Mouse (Mus musculus) kidney, embryonic 15.5 days (tissue): ENCODE measurements around the gene Ppp3cb. TPM values are rescaled to one million over a fixed set of nuclear protein-coding genes. Genes with fewer than 3 reads are reported as not detected.

Experiments
- ATAC-seq: fragments of 200-750 bp; cut with Nextera tagmentation; replicated peaks from 2 replicates; pipeline ENCODE4 v1.8.0; 2017; ENCODE audit warnings: moderate TSS enrichment; ENCODE audit not compliant: low FRiP score
- H3K27ac ChIP-seq: fragments of 300-500 bp; sonication (generic); 2 replicates; pipeline ENCODE4 v1.5.1; 2015; ENCODE audit warnings: mild to moderate bottlenecking, inconsistent platforms
- H3K27me3 ChIP-seq: fragments of 300-500 bp; sonication (generic); 2 replicates; pipeline ENCODE4 v1.6.1; 2015; ENCODE audit warnings: inconsistent platforms
- H3K36me3 ChIP-seq: fragments of 300-500 bp; sonication (generic); 2 replicates; pipeline ENCODE4 v1.6.1; 2015; ENCODE audit warnings: inconsistent platforms
- H3K4me1 ChIP-seq: fragments of 300-500 bp; sonication (generic); 2 replicates; pipeline ENCODE4 v1.6.1; 2015; ENCODE audit warnings: inconsistent platforms
- H3K4me2 ChIP-seq: fragments of 300-500 bp; sonication (generic); 2 replicates; pipeline ENCODE4 v1.6.1; 2015; ENCODE audit warnings: moderate library complexity, mild to moderate bottlenecking, inconsistent platforms
- H3K4me3 ChIP-seq: fragments of 300-500 bp; sonication (generic); replicated peaks from 2 replicates; pipeline ENCODE4 v1.5.1; 2015; ENCODE audit warnings: mild to moderate bottlenecking, inconsistent platforms
- H3K9ac ChIP-seq: fragments of 300-500 bp; sonication (generic); 2 replicates; pipeline ENCODE4 v1.6.1; 2015; ENCODE audit warnings: mild to moderate bottlenecking, inconsistent platforms
- H3K9me3 ChIP-seq: fragments of 300-500 bp; sonication (generic); replicated peaks from 2 replicates; pipeline ENCODE4 v1.6.1; 2016; ENCODE audit warnings: inconsistent platforms
- WGBS: fragments of 180-500 bp; shearing (Covaris S2); methylation state at CpG from one replicate; pipeline ENCODE4 v1.1.7; 2015; ENCODE audit warnings: mixed read lengths; 5-methylcytosine and 5-hydroxymethylcytosine counted together
- polyA plus RNA-seq: library from polyadenylated mRNA; unstranded; fragments of >200 nt; fragmentation: Nextera tagmentation; extraction: Ambion mirVana; gene quantifications from 2 replicates; pipeline ENCODE4 v1.2.1, GENCODE M21; 2015

Gene Ppp3cb
- polyA plus RNA-seq, 1 experiment from 2014 or later = 44.1 TPM

DNA sequence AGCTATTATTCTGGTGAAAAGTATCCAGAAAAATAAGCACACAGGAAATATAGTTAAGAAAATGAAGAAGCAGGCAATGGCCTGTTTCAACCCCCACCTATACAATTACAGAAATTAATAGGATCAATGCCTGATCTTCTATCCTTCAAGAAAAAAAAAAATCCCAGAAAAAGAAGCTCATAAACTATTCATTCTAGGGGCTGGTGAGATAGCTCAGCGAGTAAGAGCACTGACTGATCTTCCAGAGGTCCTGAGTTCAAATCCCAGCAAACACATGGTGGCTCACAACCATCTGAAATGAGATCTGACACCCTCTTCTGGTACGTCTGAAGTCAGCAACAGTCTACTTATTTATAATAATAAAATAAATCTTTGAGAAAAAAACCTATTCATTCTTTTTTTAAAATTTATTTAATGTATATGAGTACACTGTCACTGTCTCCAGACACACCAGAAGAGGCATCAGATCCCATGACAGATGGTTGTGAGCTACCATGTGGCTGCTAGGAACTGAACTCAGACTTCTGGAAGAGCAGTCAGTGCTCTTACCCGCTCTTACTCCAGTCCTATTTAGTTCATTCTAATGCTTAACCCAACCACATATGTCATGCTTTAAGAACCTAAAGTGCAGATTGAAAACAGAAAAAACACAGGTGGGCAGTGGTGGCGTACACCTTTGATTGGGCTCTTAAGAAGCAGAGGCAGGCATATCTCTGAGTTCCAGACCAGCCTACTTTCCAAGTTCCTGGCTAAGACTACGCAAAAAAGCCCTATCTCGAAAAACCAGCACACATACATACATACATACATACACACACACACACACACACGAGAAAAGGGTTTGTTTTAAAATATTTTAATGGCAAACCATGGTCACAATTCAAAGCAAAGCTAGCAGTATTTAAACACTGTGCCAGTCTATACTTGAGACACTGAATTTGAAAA, 1.6 kb downstream of the Ppp3cb start:
- WGBS = 70% methylated on average over 7 of the region's 7 CpGs

DNA sequence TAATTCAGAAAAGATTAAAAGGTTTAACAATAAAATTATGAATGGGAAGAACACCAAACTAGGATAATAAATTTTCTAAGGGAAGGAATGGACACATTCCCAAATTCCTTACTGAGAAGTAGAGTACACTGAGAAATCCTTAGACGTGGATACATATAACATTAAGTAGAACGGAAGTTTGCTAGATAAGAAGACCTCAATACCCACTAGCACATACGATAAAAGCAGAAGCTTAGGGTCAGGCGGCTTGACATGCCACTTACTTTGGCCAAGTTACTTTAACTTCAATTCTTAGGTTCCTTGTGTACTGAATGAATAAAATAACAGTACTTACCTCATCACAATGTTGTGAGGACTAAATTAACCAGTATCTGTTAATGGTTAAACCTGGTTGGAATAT, 16.7 kb downstream of the Ppp3cb start:
- no peak for ATAC-seq
- H3K36me3 ChIP-seq = peaks cover 11% of the 10 kb centered on the region; the same call in 1 of the 2 replicates
- no peak overlapping the region for H3K9ac ChIP-seq
- 90% methylated on average over 4 of the region's 4 CpGs for WGBS
- H3K4me3 ChIP-seq = no peak overlapping the region
- no peaks in the 10 kb centered on the region for H3K4me1 ChIP-seq
- no peak overlapping the region for H3K4me2 ChIP-seq
- H3K9me3 ChIP-seq = no peaks in the 10 kb centered on the region
- no peak overlapping the region for H3K27ac ChIP-seq
- H3K27me3 ChIP-seq = no peaks in the 10 kb centered on the region

More for the DNA sequence above, 1.6 kb downstream of the Ppp3cb start:
- Histone ChIP-seq H3K4me3 (peak overlapping the region; percentile 60), H3K4me2 (peak overlapping the region; percentile 48), H3K9ac (no peak overlapping the region), H3K4me1 (peaks cover 14% of the 10 kb centered on the region), H3K27me3 (no peaks in the 10 kb centered on the region), H3K27ac (no peak overlapping the region), H3K36me3 (peaks cover 20% of the 10 kb centered on the region), H3K9me3 (no peaks in the 10 kb centered on the region)
- no peak for ATAC-seq

DNA sequence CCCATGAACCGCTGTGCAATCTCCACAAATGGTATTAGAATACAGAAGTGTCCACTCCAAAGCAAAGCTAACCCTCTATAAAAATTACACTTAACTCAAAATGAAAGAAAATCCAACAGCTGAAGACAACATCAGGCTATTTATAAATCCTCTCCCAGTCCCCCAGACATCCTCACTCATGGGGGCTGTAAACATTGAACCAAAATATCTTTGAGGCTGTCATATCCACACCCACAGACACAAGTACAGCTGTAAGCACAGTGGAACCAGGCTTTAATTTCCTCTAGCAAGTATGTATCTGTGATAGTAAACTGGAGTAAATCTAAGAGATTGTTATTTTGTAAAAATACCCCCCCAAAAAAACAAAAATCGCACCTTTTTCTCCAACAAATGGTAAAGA, 26.2 kb downstream of the Ppp3cb start:
- Histone ChIP-seq H3K4me3 (no peak overlapping the region), H3K4me1 (no peaks in the 10 kb centered on the region), H3K27me3 (no peaks in the 10 kb centered on the region), H3K4me2 (no peak overlapping the region), H3K36me3 (peaks cover 50% of the 10 kb centered on the region), H3K9ac (no peak overlapping the region), H3K27ac (no peak overlapping the region), H3K9me3 (no peaks in the 10 kb centered on the region)
- 95% methylated on average over 2 of the region's 2 CpGs for WGBS
- no peak for ATAC-seq

DNA sequence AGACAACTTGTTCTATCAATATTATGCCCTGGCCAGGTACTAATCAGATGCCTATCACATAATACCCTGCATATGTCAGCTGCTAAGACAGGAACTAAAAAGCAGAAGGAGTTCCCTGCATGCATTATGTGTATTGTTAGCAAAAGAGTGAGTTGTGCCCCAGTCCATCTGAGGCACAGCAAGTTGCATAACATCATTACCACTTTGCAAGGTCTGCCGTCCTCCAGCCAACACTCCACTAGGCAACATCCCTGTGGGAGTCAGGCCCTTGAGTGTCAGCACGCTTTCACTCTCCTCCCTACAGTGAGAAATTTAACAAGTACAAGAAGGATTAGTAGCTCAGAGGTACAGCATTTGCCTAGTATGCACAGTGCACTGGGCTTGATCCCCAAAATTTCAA, 37.9 kb downstream of the Ppp3cb start:
- Histone ChIP-seq H3K9me3 (no peaks in the 10 kb centered on the region), H3K9ac (no peak overlapping the region)
- ATAC-seq = no peak

DNA sequence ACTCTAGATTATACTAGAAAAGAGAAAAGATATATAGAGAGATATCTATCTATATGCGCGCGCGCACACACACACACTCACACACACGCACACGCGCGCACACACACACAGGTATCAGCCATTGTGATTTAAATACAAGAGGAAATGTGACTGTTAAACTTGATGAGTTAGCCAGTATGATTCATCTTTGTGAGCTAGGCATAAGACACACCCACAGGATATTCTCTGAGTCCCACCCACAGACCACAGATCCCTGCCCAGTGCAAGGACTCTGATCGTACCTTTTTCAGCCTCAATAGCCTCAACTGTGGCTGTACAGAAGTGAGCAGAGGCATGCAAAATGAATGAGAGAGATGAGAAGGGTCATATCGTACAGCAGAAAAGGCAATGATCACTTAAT, 43.4 kb downstream of the Ppp3cb start:
- Histone ChIP-seq H3K36me3 (peaks cover 26% of the 10 kb centered on the region), H3K9me3 (no peaks in the 10 kb centered on the region), H3K27me3 (no peaks in the 10 kb centered on the region), H3K9ac (no peak overlapping the region), H3K4me1 (no peaks in the 10 kb centered on the region), H3K4me3 (no peak overlapping the region), H3K4me2 (no peak overlapping the region), H3K27ac (no peak overlapping the region)
- no peak for ATAC-seq
- WGBS = 94% methylated on average over 10 of the region's 10 CpGs

More for the DNA sequence above, 37.9 kb downstream of the Ppp3cb start:
- Histone ChIP-seq H3K4me3 (no peak overlapping the region), H3K4me2 (no peak overlapping the region), H3K27ac (no peak overlapping the region), H3K36me3 (peaks cover 30% of the 10 kb centered on the region), H3K27me3 (no peaks in the 10 kb centered on the region), H3K4me1 (no peaks in the 10 kb centered on the region)
- 74% methylated on average over 2 of the region's 2 CpGs for WGBS

DNA sequence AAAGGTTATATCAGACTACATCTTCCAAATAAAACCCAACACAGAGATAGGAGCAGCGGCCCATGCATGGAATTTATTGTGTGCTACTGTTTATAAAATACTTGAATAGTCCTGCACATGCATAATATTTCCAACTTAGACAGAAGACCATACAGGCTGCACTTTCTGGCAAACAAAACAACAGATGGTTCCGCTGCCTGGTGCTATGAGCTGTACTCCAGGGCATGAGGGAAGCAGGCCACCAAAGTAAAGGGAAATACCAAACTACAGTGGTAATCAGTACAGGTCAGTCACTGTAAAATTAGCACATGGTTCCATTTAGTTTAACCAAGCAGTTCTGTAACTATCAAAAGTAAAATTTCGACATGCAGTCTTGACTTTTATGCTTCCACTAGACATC, 46.4 kb downstream of the Ppp3cb start:
- H3K4me2 ChIP-seq = no peak overlapping the region
- H3K4me3 ChIP-seq = no peak overlapping the region
- WGBS = 95% methylated on average over 3 of the region's 3 CpGs
- H3K36me3 ChIP-seq = peaks cover 38% of the 10 kb centered on the region
- ATAC-seq = no peak
- H3K27me3 ChIP-seq = no peaks in the 10 kb centered on the region
- H3K9ac ChIP-seq = no peak overlapping the region
- H3K27ac ChIP-seq = no peak overlapping the region
- no peaks in the 10 kb centered on the region for H3K4me1 ChIP-seq
- H3K9me3 ChIP-seq = no peaks in the 10 kb centered on the region

DNA sequence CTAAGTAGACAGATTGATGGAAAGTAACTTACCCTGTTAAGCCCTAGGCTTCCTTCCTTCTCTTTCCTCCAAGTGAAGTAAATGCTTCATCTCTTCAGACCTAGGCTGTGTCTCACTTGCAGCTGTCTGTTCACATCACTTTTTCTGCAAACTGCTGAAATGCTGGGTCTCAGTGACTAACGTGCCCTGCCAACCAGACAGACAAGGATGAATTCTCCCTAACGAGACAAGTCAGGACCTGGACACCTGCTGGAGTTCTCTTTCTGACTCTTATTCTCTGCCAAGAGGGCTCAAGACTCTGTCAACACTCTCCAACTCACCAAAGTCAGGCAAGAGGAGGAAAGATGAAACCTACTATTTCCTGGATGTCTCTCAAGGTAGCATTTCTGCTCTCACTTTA, 49.8 kb downstream of the Ppp3cb start, which contains the start of gene Mss51:
Gene Mss51 (minus strand): TSS at position 299 of the 400 bp plus-strand sequence.
- Histone ChIP-seq H3K27me3 (no peaks in the 10 kb centered on the region), H3K36me3 (peaks cover 56% of the 10 kb centered on the region), H3K9me3 (no peaks in the 10 kb centered on the region), H3K9ac (no peak within 1 kb of the TSS), H3K27ac (no peak within 1 kb of the TSS), H3K4me3 (no peak within 1 kb of the TSS), H3K4me2 (no peak within 1 kb of the TSS), H3K4me1 (no peaks in the 10 kb centered on the region)
- ATAC-seq = no peak
- 71% methylated on average over 2 of the region's 2 CpGs for WGBS

DNA sequence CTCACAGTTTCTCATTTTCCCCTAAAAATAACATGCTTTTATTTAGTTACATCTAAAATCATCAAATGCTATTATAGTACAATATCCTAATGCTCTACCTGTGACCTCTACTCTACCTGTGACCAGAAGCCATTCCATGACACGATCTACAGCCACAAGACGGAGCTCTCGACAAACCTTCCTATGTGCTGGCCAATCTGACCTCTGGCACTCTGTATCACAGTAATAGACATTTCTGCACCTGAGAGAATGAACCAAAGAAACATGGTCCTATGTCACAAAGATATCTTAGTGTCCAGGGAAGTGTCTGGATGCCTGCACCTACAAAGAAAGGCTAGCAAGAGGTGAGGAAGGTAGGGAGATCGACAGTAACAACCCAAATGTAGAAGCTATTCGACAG, 60.3 kb downstream of the Ppp3cb start:
- H3K36me3 ChIP-seq = peaks cover 42% of the 10 kb centered on the region
- H3K27me3 ChIP-seq = no peaks in the 10 kb centered on the region
- H3K4me3 ChIP-seq = no peak overlapping the region
- H3K4me1 ChIP-seq = peaks cover 3% of the 10 kb centered on the region; the same call in 1 of the 2 replicates
- H3K4me2 ChIP-seq = no peak overlapping the region
- ATAC-seq = no peak
- no peak overlapping the region for H3K9ac ChIP-seq
- no peak overlapping the region for H3K27ac ChIP-seq
- H3K9me3 ChIP-seq = no peaks in the 10 kb centered on the region
- 92% methylated on average over 5 of the region's 5 CpGs for WGBS

DNA sequence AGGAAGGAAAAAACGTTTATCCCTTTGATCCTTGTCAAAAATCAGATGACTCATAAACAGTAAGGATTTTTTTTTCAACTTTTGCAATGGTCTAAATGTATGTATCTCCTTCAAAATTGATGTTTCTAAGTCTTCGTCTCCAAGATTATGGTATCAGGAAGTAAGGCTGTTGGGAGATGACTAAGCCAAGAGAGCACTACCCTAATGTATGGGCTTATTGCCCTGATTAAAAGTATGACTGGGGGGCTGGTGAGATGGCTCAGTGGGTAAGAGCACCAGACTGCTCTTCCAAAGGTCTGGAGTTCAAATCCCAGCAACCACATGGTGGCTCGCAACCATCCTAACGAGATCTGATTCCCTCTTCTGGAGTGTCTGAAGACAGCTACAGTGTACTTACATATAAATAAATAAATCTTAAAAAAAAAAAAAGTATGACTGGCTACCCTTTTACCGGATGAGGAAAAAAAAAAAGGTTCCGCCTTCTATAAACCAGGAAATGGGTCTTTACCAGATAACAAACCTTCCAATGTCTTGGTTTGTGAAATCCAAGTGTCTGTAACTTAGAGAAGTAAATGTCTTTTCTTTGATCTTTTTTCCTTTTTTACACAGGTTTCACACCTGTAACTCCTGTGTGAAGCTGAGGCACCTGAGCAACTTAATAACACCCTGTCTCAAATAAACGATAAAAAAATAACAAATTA, 64.2 kb downstream of the Ppp3cb start:
- no peaks in the 10 kb centered on the region for H3K27me3 ChIP-seq
- peaks cover 7% of the 10 kb centered on the region; the same call in 1 of the 2 replicates for H3K4me1 ChIP-seq
- no peak overlapping the region for H3K27ac ChIP-seq
- H3K4me3 ChIP-seq = no peak overlapping the region
- H3K9me3 ChIP-seq = no peaks in the 10 kb centered on the region
- WGBS = 91% methylated on average over 7 of the region's 7 CpGs
- no peak for ATAC-seq
- no peak overlapping the region for H3K9ac ChIP-seq
- H3K4me2 ChIP-seq = no peak overlapping the region
- H3K36me3 ChIP-seq = peaks cover 24% of the 10 kb centered on the region

DNA sequence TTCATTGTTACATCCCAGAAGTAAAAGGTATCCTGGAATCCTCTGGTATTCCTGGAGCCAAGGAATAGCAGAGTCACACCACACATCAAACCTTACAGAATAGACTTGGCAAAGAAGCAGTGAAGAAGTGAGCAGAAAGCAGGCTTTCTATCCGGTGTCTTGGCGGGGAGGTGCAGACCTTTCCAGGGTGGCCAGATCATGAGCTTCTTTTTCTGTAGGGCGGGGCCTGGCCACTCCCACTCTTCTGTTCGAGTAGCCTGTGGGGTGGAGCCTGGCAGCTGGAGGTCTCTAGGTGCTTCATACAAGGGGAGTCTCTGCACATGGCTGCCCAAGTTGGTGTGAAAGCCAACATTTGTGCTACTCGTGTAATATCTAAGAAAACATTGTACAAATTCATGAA, 65.2 kb downstream of the Ppp3cb start:
- Histone ChIP-seq H3K27ac (no peak overlapping the region), H3K4me1 (peaks cover 7% of the 10 kb centered on the region; the same call in 1 of the 2 replicates), H3K27me3 (no peaks in the 10 kb centered on the region), H3K9ac (no peak overlapping the region), H3K36me3 (peaks cover 20% of the 10 kb centered on the region), H3K9me3 (no peaks in the 10 kb centered on the region), H3K4me2 (no peak overlapping the region), H3K4me3 (no peak overlapping the region)
- no peak for ATAC-seq
- 25% methylated on average over 5 of the region's 5 CpGs for WGBS

DNA sequence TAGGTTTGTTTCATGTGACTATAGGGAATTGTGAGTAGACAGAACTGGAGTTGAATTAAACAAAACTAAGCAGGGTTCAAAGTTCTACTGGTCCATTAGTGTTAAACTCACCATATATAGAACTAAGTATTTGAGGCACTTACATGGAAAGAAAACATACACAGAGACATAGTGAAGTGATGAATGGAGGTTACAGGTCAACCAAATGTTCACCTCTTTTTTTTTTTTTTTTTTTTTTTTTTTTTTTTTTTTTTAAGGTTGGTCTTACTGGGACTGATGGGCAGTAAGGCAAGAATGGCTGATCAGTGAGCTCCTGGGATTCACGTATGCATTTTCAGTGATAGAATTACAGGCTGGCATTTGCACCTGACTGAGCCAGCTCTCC, 66.2 kb downstream of the Ppp3cb start:
- Histone ChIP-seq H3K36me3 (peaks cover 16% of the 10 kb centered on the region), H3K9me3 (no peaks in the 10 kb centered on the region), H3K4me2 (peak overlapping the region; percentile 70), H3K9ac (peak overlapping the region; percentile 54; the same call in 1 of the 2 replicates), H3K4me1 (peaks cover 7% of the 10 kb centered on the region; the same call in 1 of the 2 replicates), H3K4me3 (peak overlapping the region; percentile 65), H3K27me3 (no peaks in the 10 kb centered on the region), H3K27ac (no peak overlapping the region)
- 44% methylated on average over 1 of the region's 1 CpGs for WGBS
- no peak; the same call in 1 of the 2 replicates for ATAC-seq
